Mouse (Mus musculus) forebrain, postnatal 0 days (tissue): ENCODE measurements at regions not wholly inside any gene's neighbourhood (a gene's known extent, or its start where the extent isn't known, plus 50 kb on each side); places are given as distances from the start of the nearest gene placed in this dataset.

Experiments
- ATAC-seq: fragments of 200-750 bp; cut with Nextera tagmentation; 2 replicates; pipeline ENCODE4 v1.8.0; 2017; ENCODE audit warnings: mild to moderate bottlenecking, moderate library complexity
- DNase-seq: peaks from one replicate; pipeline ENCODE4 v3.0.0-alpha.2; 2015
- H3K27ac ChIP-seq: fragments of 300-500 bp; sonication (generic); 2 replicates; pipeline ENCODE4 v1.5.1; 2014; ENCODE audit warnings: low read depth, mild to moderate bottlenecking, antibody characterized with exemption, low read length, moderate library complexity, mixed read lengths
- H3K27me3 ChIP-seq: fragments of 300-500 bp; sonication (generic); 2 replicates; pipeline ENCODE4 v1.6.1; 2014; ENCODE audit warnings: mild to moderate bottlenecking, low read length, mixed read lengths; ENCODE audit not compliant: insufficient read depth
- H3K36me3 ChIP-seq: fragments of 300-500 bp; sonication (generic); 2 replicates; pipeline ENCODE4 v1.6.1; 2014; ENCODE audit warnings: mild to moderate bottlenecking, moderate library complexity; ENCODE audit not compliant: insufficient read depth
- H3K4me1 ChIP-seq: fragments of 300-500 bp; sonication (generic); 2 replicates; pipeline ENCODE4 v1.6.1; 2014; ENCODE audit warnings: antibody characterized with exemption; ENCODE audit not compliant: insufficient read depth
- H3K4me2 ChIP-seq: fragments of 300-500 bp; sonication (generic); 2 replicates; pipeline ENCODE4 v1.6.1; 2014; ENCODE audit warnings: low read depth, mild to moderate bottlenecking, moderate library complexity
- H3K4me3 ChIP-seq: fragments of 300-500 bp; sonication (generic); 2 replicates; pipeline ENCODE4 v1.5.1; 2014; ENCODE audit warnings: low read depth, low read length, mixed read lengths
- H3K9ac ChIP-seq: fragments of 300-500 bp; sonication (generic); 2 replicates; pipeline ENCODE4 v1.6.1; 2014; ENCODE audit warnings: mild to moderate bottlenecking
- H3K9me3 ChIP-seq: fragments of 300-500 bp; sonication (generic); 2 replicates; pipeline ENCODE4 v1.6.1; 2016; ENCODE audit warnings: low read length
- CTCF ChIP-seq: sonication (generic); IDR thresholded peaks from 2 replicates; pipeline ENCODE4 v1.5.1; 2016; ENCODE audit warnings: antibody characterized with exemption, control low read depth, low read depth
- WGBS: fragments of 180-500 bp; shearing (Covaris S2); extraction: QIAGEN DNeasy Blood & Tissue Kit; methylation state at CpG from one replicate; pipeline ENCODE4 v1.1.7; 2014; 5-methylcytosine and 5-hydroxymethylcytosine counted together

GRCm38 (mm10) chr14:106763089-106763605 is 657.1 kb downstream of the Trim52 start:
- WGBS: 59% methylated on average over 2 of the region's 2 CpGs

GRCm38 (mm10) chr14:106765884-106766467 is 660.0 kb downstream of the Trim52 start:
- Histone ChIP-seq H3K27me3 (no peaks in the 10 kb centered on the region), H3K27ac (no peak overlapping the region), H3K4me2 (no peak overlapping the region), H3K4me3 (no peak overlapping the region), H3K9ac (no peak overlapping the region), H3K9me3 (no peaks in the 10 kb centered on the region), H3K36me3 (no peaks in the 10 kb centered on the region), H3K4me1 (no peaks in the 10 kb centered on the region)
- 72% methylated on average over 8 of the region's 8 CpGs for WGBS
- no peak for ATAC-seq
- peak; percentile 61 for TF ChIP-seq CTCF
- no peak for DNase-seq

More at GRCm38 (mm10) chr14:106763089-106763605, 657.1 kb downstream of the Trim52 start:
- no peaks in the 10 kb centered on the region for H3K27me3 ChIP-seq
- no peaks in the 10 kb centered on the region for H3K36me3 ChIP-seq
- ATAC-seq (no peak), DNase-seq (peak; percentile 11)
- no peak overlapping the region for H3K4me3 ChIP-seq
- TF ChIP-seq CTCF: no peak
- H3K27ac ChIP-seq: no peak overlapping the region
- H3K4me2 ChIP-seq: no peak overlapping the region
- H3K9ac ChIP-seq: no peak overlapping the region
- no peaks in the 10 kb centered on the region for H3K9me3 ChIP-seq
- no peaks in the 10 kb centered on the region for H3K4me1 ChIP-seq
